Mouse (Mus musculus) small intestine, adult 2 months (tissue): Measurements from ENCODE around the gene St3gal6.

Source experiments
- CTCF ChIP-seq: fragments of 200-500 bp; IDR thresholded peaks from 2 replicates; pipeline ENCODE4 v1.5.1; 2012; ENCODE audit warnings: low read depth, mild to moderate bottlenecking, control low read depth, inconsistent platforms, low read length, moderate library complexity, mixed read lengths; ENCODE audit not compliant: insufficient replicate concordance, insufficient read length; ENCODE audit errors: extremely low read depth
- POLR2A ChIP-seq: fragments of 200-500 bp; IDR thresholded peaks from 2 replicates; pipeline ENCODE4 v1.6.1; 2012; ENCODE audit warnings: low read depth, mild to moderate bottlenecking, control low read depth, inconsistent platforms, low read length, moderate library complexity

GRCm38 (mm10) chr16:58522677-58523043, 1.4 kb downstream of the St3gal6 start:
- TF ChIP-seq CTCF: no peak
- TF ChIP-seq POLR2A: no peak
